Mouse (Mus musculus): Measurements from ENCODE around the gene Arhgap4. TPM values are rescaled to one million over a fixed set of nuclear protein-coding genes. Genes with fewer than 3 reads are reported as not detected.

Gene Arhgap4
- polyA plus RNA-seq, 1 experiment from 2014 or later, result 2.5 TPM

DNA sequence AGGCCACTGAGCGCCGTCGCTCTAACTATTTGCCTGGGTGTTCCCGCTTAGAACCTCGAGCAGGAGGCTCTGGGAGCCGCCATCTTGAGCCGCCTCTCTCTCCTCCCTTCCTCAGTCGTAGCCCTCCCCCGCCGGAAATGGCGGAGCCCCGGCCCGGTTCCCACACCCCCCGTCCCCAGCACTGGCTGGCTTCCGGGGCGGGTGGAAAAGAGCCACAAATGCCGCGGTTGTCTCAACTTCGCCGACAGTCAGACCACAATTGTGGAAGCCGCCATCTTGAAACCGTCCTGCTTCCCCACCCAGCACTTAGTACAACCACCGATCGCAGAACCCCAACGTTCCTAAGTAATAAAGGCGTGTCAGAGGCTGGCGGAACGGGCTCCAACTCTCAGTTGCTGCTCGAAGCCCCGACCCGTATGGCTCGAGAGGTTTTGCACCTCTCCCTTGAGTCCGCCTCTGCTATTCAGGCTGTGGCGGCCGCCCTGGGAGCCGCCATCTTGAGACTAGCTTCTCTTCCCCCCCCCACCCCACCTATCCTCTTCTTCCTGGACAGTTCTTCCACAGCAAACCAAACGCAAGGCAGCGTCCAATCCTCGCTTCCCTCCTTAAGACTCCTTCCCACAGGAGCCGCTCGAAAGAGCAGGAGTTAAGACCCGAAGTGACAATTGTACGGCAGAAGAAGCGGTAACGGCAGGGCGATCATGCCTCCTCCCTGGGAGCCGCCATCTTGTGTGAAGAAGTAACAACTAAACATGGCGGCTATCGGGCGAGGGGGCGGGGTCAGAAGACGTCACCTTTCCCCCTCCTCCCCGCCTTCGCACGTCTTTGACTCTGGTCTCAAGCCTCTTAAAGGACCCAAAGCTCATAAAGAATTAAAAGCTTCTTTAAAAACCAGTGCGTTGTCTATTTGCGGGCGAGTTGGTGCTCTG is 44.8 kb upstream of the Arhgap4 start, which contains the start of gene Hcfc1:
TSS of gene Hcfc1 (minus strand) at position 110 of the 929 bp plus-strand sequence.
- peak within 1 kb of the TSS; percentile 98 for H3K27ac ChIP-seq (ENCODE audit: low read depth, low read length)
- peak; percentile 73 for ATAC-seq

DNA sequence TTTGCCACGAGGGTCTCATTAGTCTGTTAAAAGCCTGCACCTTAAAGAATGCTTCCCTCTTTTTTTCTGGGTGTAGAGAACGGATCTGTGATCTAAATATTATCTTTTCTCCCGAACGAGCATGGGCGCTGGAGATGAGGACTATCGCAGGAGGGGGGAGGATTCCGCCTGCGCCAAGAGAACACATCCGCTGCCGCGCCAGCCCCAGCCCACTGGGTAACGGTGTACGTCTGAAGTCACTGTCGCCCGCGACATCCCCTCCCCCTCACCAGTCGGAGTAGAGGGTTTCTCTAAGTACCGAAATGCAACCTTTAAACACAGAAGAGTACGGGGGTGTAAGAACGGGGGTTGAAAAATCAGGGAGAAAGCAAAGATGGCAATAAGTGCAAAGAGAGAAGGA is 43.6 kb upstream of the Arhgap4 start:
- Histone ChIP-seq H3K4me3 (ENCODE audit: low read depth, low read length) (peak overlapping the region; percentile 70), H3K27ac (ENCODE audit: low read depth, low read length) (no peak overlapping the region), H3K4me2 (replicated peaks; ENCODE audit: low read depth) (peak overlapping the region; percentile 61), H3K36me3 (ENCODE audit: control insufficient read depth, insufficient read depth) (no peaks in the 10 kb centered on the region; the same call in 1 of the 2 replicates), H3K9ac (ENCODE audit: low read depth, low read length) (peak overlapping the region; percentile 71), H3K9me3 (ENCODE audit: control insufficient read depth) (no peaks in the 10 kb centered on the region), H3K4me1 (replicated peaks; ENCODE audit: control insufficient read depth, insufficient read depth, low read length) (no peaks in the 10 kb centered on the region), H3K27me3 (replicated peaks; ENCODE audit: control insufficient read depth, insufficient read depth, low read length) (no peaks in the 10 kb centered on the region)
- ATAC-seq, result no peak
- TF ChIP-seq CTCF (IDR thresholded peaks at IDR 0.05; ENCODE audit: low read depth), result no peak
- 20% methylated on average over 20 of the region's 20 CpGs for WGBS

More for the DNA sequence above, 44.8 kb upstream of the Arhgap4 start, which contains the start of gene Hcfc1:
- no peaks in the 10 kb centered on the region for H3K36me3 ChIP-seq (ENCODE audit: control insufficient read depth, insufficient read depth)
- no peaks in the 10 kb centered on the region for H3K4me1 ChIP-seq (replicated peaks; ENCODE audit: control insufficient read depth, insufficient read depth, low read length)
- TF ChIP-seq CTCF (IDR thresholded peaks at IDR 0.05; ENCODE audit: low read depth), result no peak
- H3K27me3 ChIP-seq (replicated peaks; ENCODE audit: control insufficient read depth, insufficient read depth, low read length), result no peaks in the 10 kb centered on the region
- 19% methylated on average over 58 of the region's 58 CpGs for WGBS
- H3K9ac ChIP-seq (ENCODE audit: low read depth, low read length), result peak within 1 kb of the TSS; percentile 71
- H3K4me2 ChIP-seq (replicated peaks; ENCODE audit: low read depth), result peak within 1 kb of the TSS; percentile 61
- peak within 1 kb of the TSS; percentile 70 for H3K4me3 ChIP-seq (ENCODE audit: low read depth, low read length)
- H3K9me3 ChIP-seq (ENCODE audit: control insufficient read depth), result no peaks in the 10 kb centered on the region

DNA sequence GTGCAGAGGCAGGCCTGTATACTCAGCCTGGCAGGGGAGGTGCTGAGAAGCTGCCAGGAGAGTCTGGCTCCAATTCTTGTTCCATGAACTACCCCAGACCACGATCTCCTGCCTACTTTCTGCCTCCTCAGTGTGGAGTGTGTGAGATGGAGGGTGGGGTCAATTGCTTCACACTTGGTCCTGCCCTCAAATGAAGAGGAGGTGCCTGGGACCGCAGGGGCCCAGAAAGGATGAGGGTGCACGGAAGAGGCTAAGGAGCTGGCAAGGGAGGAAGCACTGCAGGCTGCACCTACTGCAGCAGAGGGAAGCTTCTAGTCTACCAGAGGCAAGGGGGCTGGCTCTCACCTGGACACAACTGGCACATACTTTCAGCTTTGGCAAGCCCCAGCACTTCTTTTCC is 42.7 kb upstream of the Arhgap4 start:
- H3K9me3 ChIP-seq (ENCODE audit: control insufficient read depth), result no peaks in the 10 kb centered on the region
- H3K36me3 ChIP-seq (ENCODE audit: control insufficient read depth, insufficient read depth), result peaks cover 3% of the 10 kb centered on the region; the same call in 1 of the 2 replicates
- H3K27me3 ChIP-seq (replicated peaks; ENCODE audit: control insufficient read depth, insufficient read depth, low read length), result no peaks in the 10 kb centered on the region
- no peak overlapping the region; the same call in 1 of the 2 replicates for H3K27ac ChIP-seq (ENCODE audit: low read depth, low read length)
- ATAC-seq, result no peak
- peak overlapping the region; percentile 70 for H3K4me3 ChIP-seq (ENCODE audit: low read depth, low read length)
- H3K4me1 ChIP-seq (replicated peaks; ENCODE audit: control insufficient read depth, insufficient read depth, low read length), result no peaks in the 10 kb centered on the region
- H3K9ac ChIP-seq (ENCODE audit: low read depth, low read length), result no peak overlapping the region
- no peak for TF ChIP-seq CTCF (IDR thresholded peaks at IDR 0.05; ENCODE audit: low read depth)
- 17% methylated on average over 2 of the region's 3 CpGs for WGBS
- H3K4me2 ChIP-seq (replicated peaks; ENCODE audit: low read depth), result peak overlapping the region; percentile 61

DNA sequence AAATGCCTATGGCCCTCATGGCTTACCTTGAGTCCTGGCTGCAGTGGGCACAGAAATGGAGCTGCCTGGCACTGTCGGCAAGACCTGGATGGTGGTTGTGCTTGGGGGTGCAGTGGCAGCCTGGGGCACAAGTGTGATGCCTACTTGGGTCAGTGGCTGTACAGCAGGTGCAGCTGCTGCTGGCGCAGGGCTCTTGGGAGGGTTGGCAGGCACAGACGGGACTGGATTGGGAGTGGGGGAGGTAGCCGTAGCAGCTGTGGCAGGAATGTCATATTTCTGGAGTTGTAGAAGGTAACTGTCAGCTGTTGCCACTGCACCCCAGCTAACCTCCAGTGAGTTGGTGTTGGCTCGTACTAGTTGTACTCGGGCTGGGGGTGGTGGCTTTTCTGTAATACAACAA is 33.3 kb upstream of the Arhgap4 start:
- no peak overlapping the region for H3K27ac ChIP-seq (ENCODE audit: low read depth, low read length)
- TF ChIP-seq CTCF (IDR thresholded peaks at IDR 0.05; ENCODE audit: low read depth), result no peak
- H3K36me3 ChIP-seq (ENCODE audit: control insufficient read depth, insufficient read depth), result peaks cover 59% of the 10 kb centered on the region
- H3K9me3 ChIP-seq (ENCODE audit: control insufficient read depth), result no peaks in the 10 kb centered on the region
- ATAC-seq, result no peak
- 92% methylated on average over 6 of the region's 6 CpGs for WGBS
- H3K4me2 ChIP-seq (replicated peaks; ENCODE audit: low read depth), result no peak overlapping the region
- no peak overlapping the region for H3K4me3 ChIP-seq (ENCODE audit: low read depth, low read length)
- H3K4me1 ChIP-seq (replicated peaks; ENCODE audit: control insufficient read depth, insufficient read depth, low read length), result no peaks in the 10 kb centered on the region
- H3K27me3 ChIP-seq (replicated peaks; ENCODE audit: control insufficient read depth, insufficient read depth, low read length), result no peaks in the 10 kb centered on the region
- no peak overlapping the region for H3K9ac ChIP-seq (ENCODE audit: low read depth, low read length)

DNA sequence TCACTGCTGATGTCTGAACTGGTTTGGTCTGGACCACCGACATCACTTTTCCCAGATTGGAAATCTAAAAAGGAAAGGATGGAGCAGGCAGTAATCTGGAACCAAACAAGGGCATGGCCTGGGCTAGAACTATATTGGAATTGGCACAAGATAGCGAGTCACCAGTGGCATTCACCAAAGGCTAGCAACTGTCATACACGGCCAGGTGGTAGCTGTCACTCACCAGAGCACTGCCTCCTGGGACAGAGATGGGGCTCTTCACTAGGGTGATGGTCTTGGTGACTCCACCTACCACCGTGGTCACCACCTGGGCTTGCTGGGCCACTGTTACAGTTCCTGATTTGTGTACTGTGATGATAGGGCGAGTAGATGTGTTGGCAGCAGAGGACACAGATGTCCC is 30.9 kb upstream of the Arhgap4 start:
- no peak for TF ChIP-seq CTCF (IDR thresholded peaks at IDR 0.05; ENCODE audit: low read depth)
- Histone ChIP-seq H3K4me1 (replicated peaks; ENCODE audit: control insufficient read depth, insufficient read depth, low read length) (no peaks in the 10 kb centered on the region), H3K9me3 (ENCODE audit: control insufficient read depth) (no peaks in the 10 kb centered on the region), H3K4me3 (ENCODE audit: low read depth, low read length) (no peak overlapping the region), H3K4me2 (replicated peaks; ENCODE audit: low read depth) (no peak overlapping the region), H3K27ac (ENCODE audit: low read depth, low read length) (no peak overlapping the region), H3K27me3 (replicated peaks; ENCODE audit: control insufficient read depth, insufficient read depth, low read length) (no peaks in the 10 kb centered on the region), H3K9ac (ENCODE audit: low read depth, low read length) (no peak overlapping the region), H3K36me3 (ENCODE audit: control insufficient read depth, insufficient read depth) (peaks cover 65% of the 10 kb centered on the region)
- 87% methylated on average over 5 of the region's 5 CpGs for WGBS
- no peak for ATAC-seq

DNA sequence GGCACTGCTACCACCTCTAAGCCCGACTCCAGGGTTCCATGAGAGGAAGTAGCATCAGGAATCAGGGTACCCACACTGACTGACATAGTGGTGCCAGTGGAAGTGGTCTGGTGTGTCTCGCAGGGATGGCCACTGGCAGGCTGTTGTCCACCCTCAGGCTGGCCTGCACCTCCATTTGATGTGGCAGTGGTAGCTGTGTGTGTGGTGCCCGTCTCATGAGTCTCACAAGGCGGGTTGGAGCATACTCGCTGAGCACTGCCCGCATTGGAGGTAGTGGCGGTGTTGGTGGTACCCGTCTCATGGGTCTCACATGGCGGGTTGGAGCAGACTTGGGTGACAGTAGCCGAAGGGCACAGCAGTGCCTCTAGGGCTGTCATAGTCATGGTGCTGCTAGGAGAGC is 27.7 kb upstream of the Arhgap4 start:
- WGBS, result 95% methylated on average over 10 of the region's 10 CpGs
- Histone ChIP-seq H3K27ac (ENCODE audit: low read depth, low read length) (no peak overlapping the region), H3K4me1 (replicated peaks; ENCODE audit: control insufficient read depth, insufficient read depth, low read length) (no peaks in the 10 kb centered on the region), H3K4me3 (ENCODE audit: low read depth, low read length) (no peak overlapping the region), H3K4me2 (replicated peaks; ENCODE audit: low read depth) (no peak overlapping the region), H3K9ac (ENCODE audit: low read depth, low read length) (no peak overlapping the region), H3K27me3 (replicated peaks; ENCODE audit: control insufficient read depth, insufficient read depth, low read length) (no peaks in the 10 kb centered on the region), H3K36me3 (ENCODE audit: control insufficient read depth, insufficient read depth) (peaks cover 65% of the 10 kb centered on the region), H3K9me3 (ENCODE audit: control insufficient read depth) (no peaks in the 10 kb centered on the region)
- no peak for TF ChIP-seq CTCF (IDR thresholded peaks at IDR 0.05; ENCODE audit: low read depth)
- ATAC-seq, result no peak
